Mouse (Mus musculus) ES-E14 (cell line): ENCODE results near the gene Omp. TPM values are rescaled to one million over a fixed set of nuclear protein-coding genes. Genes with fewer than 3 reads are reported as not detected.

ENCODE experiments used
- DNase-seq: peaks from one replicate; pipeline ENCODE4 v3.0.0-alpha.2; 2013; ENCODE audit warnings: low read depth, low spot score
- H3K27ac ChIP-seq: 2 replicates; pipeline ENCODE4 v1.5.1; 2012; ENCODE audit warnings: low read depth, mild to moderate bottlenecking, low read length, moderate library complexity, mixed read lengths; ENCODE audit not compliant: poor library complexity, insufficient read depth, severe bottlenecking
- H3K36me3 ChIP-seq: 2 replicates; pipeline ENCODE4 v1.6.1; 2012; ENCODE audit warnings: mild to moderate bottlenecking, low read length, moderate library complexity, mixed read lengths; ENCODE audit not compliant: control insufficient read depth, poor library complexity, insufficient read depth, severe bottlenecking
- H3K4me1 ChIP-seq, 2 experiments: fragments of 150-350 bp in 1 of 2; sonication (generic) in 1 of 2; 2 replicates each; pipeline ENCODE4 v1.6.1; 2012; ENCODE audit warnings: low read length in 2 of 2, mild to moderate bottlenecking in 1 of 2, mixed read lengths in 1 of 2; ENCODE audit not compliant: control insufficient read depth in 2 of 2, insufficient read depth in 2 of 2, poor library complexity in 1 of 2
- H3K4me3 ChIP-seq, 2 experiments: fragments of 150-350 bp in 1 of 2; sonication (generic) in 1 of 2; 2 replicates each; pipeline ENCODE4 v1.5.1; 2012; ENCODE audit warnings: low read length in 2 of 2, low read depth in 1 of 2, mild to moderate bottlenecking in 1 of 2, mixed read lengths in 1 of 2; ENCODE audit not compliant: insufficient read depth in 1 of 2, poor library complexity in 1 of 2, severe bottlenecking in 1 of 2
- H3K9ac ChIP-seq: 2 replicates; pipeline ENCODE4 v1.6.1; 2012; ENCODE audit warnings: low read depth, mild to moderate bottlenecking, low read length, mixed read lengths; ENCODE audit not compliant: poor library complexity, insufficient read depth, severe bottlenecking
- H3K9me3 ChIP-seq: fragments of 150-350 bp; sonication (generic); 2 replicates; pipeline ENCODE4 v1.6.1; 2012; ENCODE audit warnings: low read depth, mild to moderate bottlenecking, low read length; ENCODE audit not compliant: control insufficient read depth, insufficient read depth
- CHD2 ChIP-seq: IDR thresholded peaks from 2 replicates; pipeline ENCODE4 v1.6.1; 2014; ENCODE audit warnings: mild to moderate bottlenecking, low read depth, low read length, inconsistent platforms
- HCFC1 ChIP-seq: IDR thresholded peaks from 2 replicates; pipeline ENCODE4 v1.6.1; 2012; ENCODE audit warnings: low read length, inconsistent platforms, borderline replicate concordance; ENCODE audit not compliant: insufficient read depth
- MAFK ChIP-seq: IDR thresholded peaks from 2 replicates; pipeline ENCODE4 v1.6.1; 2014; ENCODE audit warnings: mild to moderate bottlenecking, low read depth, low read length, inconsistent platforms; ENCODE audit not compliant: insufficient read depth
- ZC3H11A ChIP-seq: IDR thresholded peaks from 2 replicates; pipeline ENCODE4 v1.6.1; 2012; ENCODE audit warnings: low read depth, mild to moderate bottlenecking, inconsistent platforms, low read length, borderline replicate concordance
- ZNF384 ChIP-seq: IDR thresholded peaks from 2 replicates; pipeline ENCODE4 v1.6.1; 2012; ENCODE audit warnings: low read depth, low read length, inconsistent platforms
- in situ Hi-C, 2 experiments: fragments of 600-800 bp; cut with MboI; formaldehyde crosslinking; loops; one replicate each; pipeline ENCODE4 v1.15.1; 2025; ENCODE audit warnings: low sequenced_read_pairs in 2 of 2, inconsistent platforms in 1 of 2; ENCODE audit not compliant: unreplicated experiment in 2 of 2
- total RNA-seq: library from RNA; depleted of rRNA; stranded (reverse); fragments of 300-350 nt; gene quantifications from 2 replicates; pipeline ENCODE4 v1.2.3, GENCODE M21; 2012

The Omp gene
- total RNA-seq, 1 experiment: 1.4 TPM

DNA sequence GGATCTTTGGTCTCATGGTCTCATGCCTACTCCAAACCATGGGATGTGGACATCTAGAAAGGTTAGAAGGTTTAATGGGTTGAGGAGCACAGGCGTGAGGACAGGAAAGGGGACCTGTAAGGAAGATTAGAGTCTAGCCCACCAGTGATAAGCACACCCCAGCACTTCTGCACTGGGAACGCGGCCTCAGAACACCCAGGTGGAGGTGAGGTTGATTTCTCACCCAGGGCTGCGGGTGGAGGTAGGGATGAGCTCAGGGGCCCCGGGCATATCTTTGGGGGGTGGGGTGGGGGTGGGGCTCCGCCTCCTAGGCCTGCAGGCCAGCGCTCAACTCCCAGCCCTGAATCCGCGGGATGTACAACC, 32.2 kb upstream of the Omp start:
- in situ Hi-C loops: no loop called here
- peak overlapping the region; percentile 79 to 98 for H3K4me3 ChIP-seq
- no peak overlapping the region for H3K27ac ChIP-seq
- no peaks in the 10 kb centered on the region; the same call in 1 of the 2 replicates for H3K36me3 ChIP-seq
- no peaks in the 10 kb centered on the region for H3K9me3 ChIP-seq
- H3K4me1 ChIP-seq: peaks cover 4 to 27% of the 10 kb centered on the region in 2 experiments; a peak in 3 of 4 replicates
- TF ChIP-seq MAFK (no peak), CHD2 (no peak), HCFC1 (no peak), ZNF384 (no peak), ZC3H11A (no peak)
- 0 out of 2 replicates have a peak overlapping the region, but pooled peaks have one; percentile 19 for H3K9ac ChIP-seq
- DNase-seq: no peak

DNA sequence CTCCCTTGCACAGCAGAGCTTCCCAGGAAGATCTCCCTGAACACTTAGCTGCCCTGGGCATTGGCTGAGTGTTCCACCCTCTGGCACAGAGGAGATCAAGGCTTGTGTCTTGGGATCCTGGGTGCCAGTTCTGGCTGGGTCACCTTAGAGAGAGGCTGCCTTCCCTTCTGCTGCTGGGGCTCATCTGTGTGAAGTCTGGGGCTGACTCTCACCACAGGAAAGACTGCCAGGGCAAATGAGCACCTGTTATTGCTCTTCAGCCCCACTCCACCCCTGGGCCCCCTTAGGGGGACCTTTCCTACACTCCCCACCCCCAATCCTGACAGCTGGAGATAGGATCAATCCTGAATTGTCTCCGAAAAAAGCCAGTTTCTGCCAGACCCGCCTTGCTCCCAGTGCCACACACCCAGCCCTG, 31.8 kb upstream of the Omp start:
- H3K9ac ChIP-seq: no peak overlapping the region

DNA sequence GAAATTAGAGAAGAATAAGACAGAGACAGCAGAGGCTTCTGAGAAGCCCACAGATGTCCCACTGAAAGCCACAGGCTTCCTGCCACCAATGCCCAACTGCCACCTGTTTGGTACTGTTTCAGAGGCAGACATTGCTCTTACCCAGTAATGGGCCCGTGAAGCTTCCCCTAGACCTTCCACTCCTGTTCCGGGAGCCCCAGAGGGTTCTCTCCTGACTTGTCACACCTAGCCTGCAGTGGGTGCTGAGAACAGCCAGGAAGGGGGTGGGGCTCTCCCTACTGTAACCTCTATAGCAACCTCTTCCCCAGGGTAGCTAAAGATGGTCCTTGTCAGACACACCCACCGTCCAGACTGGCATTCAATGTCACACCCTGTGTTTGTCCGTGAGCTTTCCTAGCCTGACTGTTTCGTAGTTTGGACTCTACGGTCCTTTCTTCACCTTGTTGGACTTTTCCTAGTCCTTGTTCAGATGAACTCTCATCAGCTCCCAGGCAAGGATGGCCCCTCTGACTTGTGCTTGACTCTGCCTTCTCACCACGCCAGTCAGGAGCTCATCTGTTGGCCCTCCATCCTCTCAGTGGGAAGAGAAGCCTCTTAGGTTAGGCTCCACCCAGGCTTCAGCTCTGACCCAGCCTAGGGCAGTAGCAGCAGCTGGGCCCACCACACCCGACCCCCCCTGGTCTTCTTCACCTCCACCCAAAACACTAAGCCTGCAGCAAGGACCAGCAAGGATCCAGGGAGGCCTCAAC, 31.2 kb upstream of the Omp start:
- TF ChIP-seq CHD2 (no peak), ZC3H11A (no peak), MAFK (no peak), ZNF384 (no peak), HCFC1 (no peak)
- in situ Hi-C loops: no loop called here
- no peak overlapping the region for H3K27ac ChIP-seq

More for the DNA sequence above, 31.8 kb upstream of the Omp start:
- Histone ChIP-seq H3K27ac (no peak overlapping the region), H3K36me3 (no peaks in the 10 kb centered on the region; the same call in 1 of the 2 replicates), H3K4me1 (peaks cover 4 to 29% of the 10 kb centered on the region in 2 experiments; a peak in 3 of 4 replicates), H3K4me3 (peak overlapping the region; percentile 79 to 98; a peak in 3 of 4 replicates), H3K9me3 (no peaks in the 10 kb centered on the region)
- TF ChIP-seq ZNF384: no peak
- TF ChIP-seq MAFK: no peak
- no peak for TF ChIP-seq HCFC1
- TF ChIP-seq CHD2: no peak
- TF ChIP-seq ZC3H11A: no peak
- in situ Hi-C loops: no loop called here
- no peak for DNase-seq

DNA sequence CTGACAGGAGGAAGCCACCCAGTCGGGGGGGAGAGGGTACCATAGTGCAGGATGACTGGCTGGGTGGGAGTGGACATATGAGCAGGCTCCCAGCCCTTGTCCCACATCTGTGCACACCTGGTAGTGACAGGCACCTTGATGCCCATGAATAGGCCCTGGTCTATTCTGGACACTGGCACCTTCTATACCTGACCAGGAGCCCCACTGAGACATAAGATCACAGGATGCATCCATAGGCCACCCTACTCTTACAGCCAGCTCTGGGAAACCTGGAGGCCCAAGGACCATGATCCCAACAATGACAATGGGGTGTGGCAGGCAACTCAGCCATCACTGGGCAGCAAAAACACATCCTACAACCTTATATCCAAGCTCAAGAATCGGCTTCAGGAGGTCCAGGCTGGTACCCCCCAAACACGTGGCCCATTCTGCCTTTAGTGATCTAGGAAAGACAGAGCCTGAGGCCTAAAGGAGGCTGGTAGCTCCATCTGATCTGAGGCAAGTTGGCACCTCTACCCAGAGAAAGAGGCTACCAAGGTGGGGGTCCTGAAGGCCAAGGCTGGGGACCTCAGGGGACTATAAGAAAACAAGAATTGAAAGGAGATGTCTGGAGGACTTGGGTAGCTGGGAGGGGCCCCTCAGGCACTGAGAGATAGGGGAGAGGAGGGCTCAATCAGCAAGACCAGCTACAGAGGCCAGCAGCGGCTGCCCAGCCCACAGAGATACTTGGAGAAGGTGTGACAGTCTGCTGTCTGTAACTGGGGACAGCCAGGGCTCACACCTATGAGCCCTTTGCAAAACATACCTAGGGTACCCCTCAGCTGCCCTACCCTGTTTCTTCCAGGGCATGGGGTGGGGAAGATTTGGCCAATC, 29.8 kb upstream of the Omp start:
- H3K4me1 ChIP-seq: peaks cover 4 to 45% of the 10 kb centered on the region in 2 experiments; a peak in 3 of 4 replicates
- H3K4me3 ChIP-seq: no peak overlapping the region
- TF ChIP-seq MAFK (no peak), ZC3H11A (no peak), ZNF384 (no peak), HCFC1 (no peak), CHD2 (no peak)
- no peak for DNase-seq
- no peak overlapping the region for H3K9ac ChIP-seq
- in situ Hi-C loops: no loop called here
- no peaks in the 10 kb centered on the region; the same call in 1 of the 2 replicates for H3K36me3 ChIP-seq
- H3K27ac ChIP-seq: no peak overlapping the region
- H3K9me3 ChIP-seq: no peaks in the 10 kb centered on the region

More for the DNA sequence above, 31.2 kb upstream of the Omp start:
- Histone ChIP-seq H3K9me3 (no peaks in the 10 kb centered on the region), H3K4me3 (peak overlapping the region in 1 of 2 experiments; percentile 98; a peak in 1 of 4 replicates), H3K4me1 (peaks cover 4 to 35% of the 10 kb centered on the region in 2 experiments; a peak in 3 of 4 replicates), H3K36me3 (no peaks in the 10 kb centered on the region; the same call in 1 of the 2 replicates), H3K9ac (no peak overlapping the region)
- DNase-seq: no peak
